Mouse (Mus musculus): ENCODE results near the gene Sytl1.

The Sytl1 gene

DNA sequence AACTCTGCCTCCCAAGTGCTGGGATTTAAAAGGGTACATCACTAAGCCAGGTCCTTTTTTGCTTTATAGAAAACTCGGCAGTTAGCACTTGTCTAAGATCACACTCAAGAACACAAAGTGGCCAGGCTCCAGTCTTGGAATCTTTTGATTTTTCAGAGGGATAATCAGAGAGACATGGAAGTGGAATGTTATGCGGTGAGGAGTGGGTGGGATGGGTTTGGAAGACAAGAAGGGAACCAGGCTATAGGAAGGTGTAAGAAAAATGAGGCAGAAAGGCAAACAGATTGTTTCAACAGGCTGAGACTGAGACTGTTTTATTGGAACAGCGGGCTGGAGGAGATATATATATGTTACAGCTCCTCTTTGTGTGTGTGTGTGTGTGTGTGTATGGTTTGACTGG is 15.6 kb upstream of the Sytl1 start:
- DNase-seq (ENCODE audit: low spot score) = no peak

- DNase-seq (ENCODE audit: low spot score) = no peak
These were observed 15.2 kb upstream of the Sytl1 start for GRCm38 (mm10) chr4:133278067-133278466.

- DNase-seq (ENCODE audit: low spot score) = peak; percentile 94
These were observed 14.5 kb upstream of the Sytl1 start, which contains the start of gene Tmem222 for GRCm38 (mm10) chr4:133277104-133278026. Gene Tmem222, minus strand, starts transcription at chr4:133277792.

DNA sequence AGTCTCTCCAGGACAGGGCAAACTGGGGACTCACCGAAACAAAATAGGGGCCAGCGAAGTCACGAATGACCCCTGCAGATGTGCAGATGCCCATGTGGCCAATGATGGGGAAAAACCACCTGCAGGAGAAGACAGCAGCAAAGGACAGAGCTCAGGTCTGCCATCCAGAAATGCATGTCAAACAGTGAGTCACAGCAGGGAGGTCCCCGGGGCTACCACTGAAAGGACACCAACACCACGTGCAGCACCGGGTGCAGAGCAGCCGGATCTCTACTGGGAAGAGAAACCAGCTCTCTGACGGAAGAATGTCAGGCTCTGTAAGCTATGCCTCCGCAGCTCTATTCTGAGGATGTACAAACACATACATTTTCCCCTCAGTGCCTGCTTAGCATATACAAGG is 8.0 kb upstream of the Sytl1 start:
- DNase-seq (ENCODE audit: low spot score) = no peak

- no peak for DNase-seq (ENCODE audit: low spot score)
These were observed 6.7 kb upstream of the Sytl1 start for GRCm38 (mm10) chr4:133269596-133269995.

- no peak for DNase-seq (ENCODE audit: low spot score)
These were observed 6.0 kb upstream of the Sytl1 start for GRCm38 (mm10) chr4:133268931-133269330.

DNA sequence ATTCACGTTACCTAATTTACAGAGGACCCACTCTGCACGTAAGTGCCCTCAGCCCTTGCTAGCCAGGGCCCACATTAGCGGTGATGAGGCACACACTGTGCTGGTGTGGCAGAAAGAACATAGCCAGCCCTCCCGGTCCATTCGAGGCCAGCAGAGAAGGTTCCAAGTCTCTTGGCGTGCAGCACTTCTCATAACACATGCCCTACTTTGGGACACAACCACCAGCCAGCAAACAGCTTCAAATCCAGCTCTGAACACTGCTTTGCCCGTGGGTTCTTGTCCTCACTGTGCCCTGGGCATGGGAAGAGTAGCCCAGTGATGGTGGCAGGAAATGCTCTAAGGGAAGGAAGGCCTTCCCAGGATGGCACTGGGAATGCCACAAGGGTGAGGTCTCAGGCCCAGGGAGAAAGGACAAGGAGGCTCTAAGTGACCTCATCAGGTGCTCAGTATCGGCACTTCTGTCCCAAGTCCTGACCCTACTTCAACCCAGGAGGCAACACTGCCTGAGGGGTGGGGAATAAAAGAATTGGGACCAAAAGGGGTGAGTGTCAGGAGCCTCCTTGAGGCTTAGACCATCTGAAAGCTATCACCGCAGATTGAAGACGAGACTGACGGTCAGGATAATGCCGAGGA is 3.5 kb upstream of the Sytl1 start:
- DNase-seq (ENCODE audit: low spot score) = no peak

- DNase-seq (ENCODE audit: low spot score) = no peak
These were observed 2.8 kb upstream of the Sytl1 start for GRCm38 (mm10) chr4:133265759-133266158.

DNA sequence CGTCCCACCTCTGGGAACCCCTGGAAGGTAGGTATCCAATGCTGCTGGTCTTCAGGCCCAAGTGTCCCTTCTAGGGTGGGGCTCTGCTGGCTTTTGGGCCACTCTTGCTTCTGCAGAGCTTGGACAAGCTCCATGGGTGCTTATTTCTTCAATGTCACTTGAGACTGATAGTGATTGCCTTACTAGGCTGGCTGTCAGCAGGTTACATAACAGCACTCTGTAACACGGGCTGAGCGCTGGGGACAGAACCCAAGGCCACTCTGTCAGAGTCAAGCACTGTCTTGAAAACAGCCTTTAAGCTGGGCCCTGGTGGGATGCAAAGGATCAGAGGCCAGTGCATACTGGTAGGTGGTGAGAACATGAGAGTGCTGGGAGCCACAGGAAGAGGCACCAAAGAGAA is 2.4 kb upstream of the Sytl1 start:
- no peak for DNase-seq (ENCODE audit: low spot score)

GRCm38 (mm10) chr4:133264559-133264958 is 1.6 kb upstream of the Sytl1 start:
- DNase-seq (ENCODE audit: low spot score) = no peak

- DNase-seq (ENCODE audit: low spot score) = no peak
These were observed 843 bp upstream of the Sytl1 start for GRCm38 (mm10) chr4:133263756-133264155.

DNA sequence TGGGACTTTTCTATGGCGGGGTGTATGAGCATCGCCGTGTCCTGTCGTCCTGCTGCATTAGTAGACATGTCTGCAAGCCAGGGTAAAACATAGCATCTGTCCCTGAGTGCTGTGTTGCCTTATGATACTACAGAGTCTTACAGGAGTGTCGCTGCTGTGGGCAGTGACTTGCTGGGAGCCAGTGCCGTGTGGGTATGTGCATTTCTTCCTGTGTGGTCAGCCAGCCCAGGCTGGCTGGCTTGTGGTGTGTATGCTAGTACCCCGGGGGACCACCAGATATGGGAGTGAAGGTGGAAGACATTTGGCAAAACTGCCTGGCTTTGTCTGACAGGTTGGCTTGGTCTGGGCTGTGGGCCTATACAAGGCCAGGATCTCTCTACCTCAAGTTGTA is 543 bp downstream of the Sytl1 start:
- DNase-seq (ENCODE audit: low spot score) = no peak

GRCm38 (mm10) chr4:133261641-133262374 is 1.1 kb downstream of the Sytl1 start:
- peak; percentile 61 for DNase-seq (ENCODE audit: low spot score)

- DNase-seq (ENCODE audit: low spot score) = peak; percentile 72
These were observed 5.0 kb downstream of the Sytl1 start for GRCm38 (mm10) chr4:133257798-133258408.

GRCm38 (mm10) chr4:133257230-133257629 is 5.7 kb downstream of the Sytl1 start:
- peak; percentile 63 for DNase-seq (ENCODE audit: low spot score)

DNA sequence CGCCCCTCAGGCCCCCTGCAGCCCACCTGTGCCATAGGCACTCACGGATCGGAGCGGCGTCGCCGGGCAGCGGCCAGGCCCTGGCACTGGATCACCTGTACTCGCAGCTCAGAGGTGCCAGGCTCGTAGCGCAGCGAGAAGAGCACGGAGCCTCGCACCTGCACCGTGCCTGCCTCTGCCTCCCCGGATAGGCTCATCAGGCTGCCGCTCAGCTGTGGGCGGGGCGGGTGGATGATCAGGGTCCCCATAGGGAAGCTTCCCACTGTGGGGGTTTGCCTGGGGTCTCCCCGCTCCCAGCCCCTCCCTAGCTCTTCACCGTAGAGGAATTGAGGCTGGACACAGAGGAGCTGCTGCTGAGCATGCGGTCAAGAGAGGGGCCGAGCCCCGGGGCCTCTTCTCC is 6.1 kb downstream of the Sytl1 start:
- no peak for DNase-seq (ENCODE audit: low spot score)

- DNase-seq (ENCODE audit: low spot score) = no peak
These were observed 7.5 kb downstream of the Sytl1 start for GRCm38 (mm10) chr4:133255392-133255791.

GRCm38 (mm10) chr4:133253412-133253811 is 9.5 kb downstream of the Sytl1 start:
- DNase-seq (ENCODE audit: low spot score) = no peak

GRCm38 (mm10) chr4:133252089-133252488 is 10.8 kb downstream of the Sytl1 start:
- DNase-seq (ENCODE audit: low spot score) = no peak

GRCm38 (mm10) chr4:133251214-133251613 is 11.7 kb downstream of the Sytl1 start:
- DNase-seq (ENCODE audit: low spot score) = peak; percentile 72

DNA sequence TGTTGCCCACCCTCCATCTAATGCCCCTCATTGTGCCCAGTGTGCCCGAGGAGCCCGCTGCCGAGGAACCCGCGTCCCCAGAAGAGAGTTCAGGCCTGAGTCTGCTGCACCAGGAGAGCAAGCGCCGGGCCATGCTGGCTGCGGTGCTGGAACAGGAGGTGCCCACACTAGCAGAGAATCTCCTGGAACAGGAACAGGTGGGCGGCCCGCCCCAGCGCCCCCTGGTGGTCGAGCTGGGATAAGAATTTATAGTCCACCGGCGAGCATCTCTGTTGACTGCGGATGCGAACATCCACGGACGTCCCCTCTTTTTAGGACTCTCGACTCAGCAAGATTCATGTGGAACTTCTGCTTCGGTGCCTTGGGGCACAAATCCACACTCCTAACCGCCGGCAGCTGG is 12.3 kb downstream of the Sytl1 start:
- DNase-seq (ENCODE audit: low spot score) = peak; percentile 90

DNA sequence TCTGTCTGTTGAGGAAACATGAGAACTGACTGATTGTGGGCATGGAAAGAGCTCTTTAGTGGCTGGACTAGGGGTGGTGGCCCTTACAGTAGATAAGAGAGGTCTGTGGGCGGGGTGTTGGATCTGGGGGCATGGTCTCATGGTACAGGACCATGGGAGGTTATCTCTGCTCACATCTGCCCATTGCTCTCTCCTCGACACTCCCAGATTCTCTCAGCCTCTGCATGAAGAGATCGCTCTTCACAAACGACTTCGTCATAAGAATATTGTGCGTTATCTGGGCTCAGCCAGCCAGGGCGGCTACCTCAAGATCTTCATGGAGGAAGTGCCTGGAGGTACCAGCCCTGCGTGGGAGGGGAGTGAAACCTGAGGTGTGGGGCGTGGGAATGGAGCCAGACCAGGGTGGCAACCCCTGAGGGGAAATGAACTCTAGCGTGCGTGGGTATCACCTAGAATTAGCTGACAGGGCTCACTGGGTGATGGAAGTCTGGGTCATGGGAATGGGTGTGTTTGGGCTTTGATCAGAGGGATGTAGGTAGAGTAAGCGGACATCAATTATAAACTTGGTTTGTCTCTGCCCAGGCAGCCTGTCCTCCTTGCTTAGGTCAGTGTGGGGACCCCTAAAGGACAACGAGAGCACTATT is 15.0 kb downstream of the Sytl1 start:
- DNase-seq (ENCODE audit: low spot score) = no peak

All from urinary bladder, postnatal 14 days (tissue).